9 mouse cellular contexts compared by ENCODE assay signal in the genomic region with DNA sequence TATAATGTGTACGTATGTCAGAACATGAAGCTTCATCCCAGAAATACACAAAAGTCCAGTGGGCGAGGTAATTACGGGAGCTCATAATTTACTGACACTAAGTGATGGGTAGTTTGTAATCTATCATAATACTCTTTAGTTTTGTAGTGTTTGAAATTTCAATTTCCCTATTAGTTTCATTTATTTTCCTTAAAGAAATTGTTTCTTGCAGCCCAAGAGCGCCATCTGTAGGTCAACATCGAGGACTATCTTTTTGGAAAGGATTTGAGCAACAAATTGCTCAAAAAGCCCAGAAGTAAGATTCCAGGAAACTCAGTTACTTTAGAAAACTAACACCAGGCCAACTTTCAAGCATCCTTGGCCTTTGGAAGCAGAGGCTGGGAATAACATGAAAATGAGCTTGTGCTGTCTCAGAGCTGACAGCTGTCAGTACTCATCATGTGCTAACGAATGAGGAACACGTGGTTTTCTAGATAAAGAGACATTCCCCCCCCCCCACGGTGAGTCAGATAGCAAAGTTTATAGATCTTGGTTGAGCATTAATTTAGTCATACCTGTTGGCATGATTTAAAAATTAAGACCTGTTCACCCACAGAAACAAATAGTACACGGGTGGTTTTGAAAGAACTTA. TPM values are rescaled to one million over a fixed set of nuclear protein-coding genes. Genes with fewer than 3 reads are reported as not detected.
DNase-seq lines count a peak whose midpoint lies in the region; ATAC-seq and TF ChIP-seq lines count a peak whose summit lies in the region.
"Had no signal": no experiment of that assay in that cellular context is flagged by ENCODE, and none has a peak within 500 bp of the region (broad histone marks: within the 10 kb centered on the region; RNA-seq: fewer than 3 reads in every experiment).

No protein-coding gene starts in this region.

- no peaks in the 10 kb centered on the region for H3K4me1 ChIP-seq in cerebellum, adult 2 months (ENCODE audit: control insufficient read depth, insufficient read depth, low read length)
- H3K4me1 ChIP-seq: hindbrain, embryonic 15.5 days had no signal

- peak; percentile 50 for ATAC-seq in megakaryocyte progenitor cell, adult 5-6 weeks (replicated peaks; ENCODE audit: poor library complexity)

- H3K4me3 ChIP-seq in cerebellum, adult 2 months (replicated peaks; ENCODE audit: insufficient read depth, low read depth, low read length), result no peak overlapping the region
- H3K4me3 ChIP-seq in left cerebral cortex, adult 2 months, result no peak overlapping the region
- H3K4me3 ChIP-seq: hindbrain, embryonic 15.5 days had no signal

- no peak overlapping the region for H3K27ac ChIP-seq in cerebellum, adult 2 months (ENCODE audit: insufficient read depth, low read length)
- H3K27ac ChIP-seq in left cerebral cortex, adult 2 months, result no peak overlapping the region
- H3K27ac ChIP-seq: hindbrain, embryonic 15.5 days had no signal

- peak; percentile 46 to 50 for DNase-seq in cerebellum, postnatal 14 days
- DNase-seq in cerebellum, adult 2 months, result no peak
- DNase-seq in left cerebral cortex, adult 2 months (ENCODE audit: extremely low spot score in 1 of 2, low spot score in 2 of 2), result peak in 1 of 2 experiments; percentile 15
- DNase-seq in left cerebral cortex, postnatal 10 days (ENCODE audit: extremely low spot score in 1 of 2, low spot score in 2 of 2), result no peak
- peak; percentile 36 to 42 for DNase-seq in B cell, adult 2 months
- DNase-seq in c-Kit-positive CD71-positive TER-119-negative erythroid progenitor cells, embryonic 14.5 days (ENCODE audit: low read depth), result peak; percentile 25
- DNase-seq in ovary, postnatal 36 days (ENCODE audit: low spot score), result no peak

- TF ChIP-seq CTCF in cerebellum, adult 2 months (IDR thresholded peaks at IDR 0.05; ENCODE audit: borderline replicate concordance, insufficient read depth, low read depth, low read length), result no peak; the same call in 1 of the 2 replicates
- TF ChIP-seq CTCF in left cerebral cortex, adult 2 months (IDR thresholded peaks at IDR 0.05), result peak; percentile 77

- TF ChIP-seq POLR2A in cerebellum, adult 2 months (IDR thresholded peaks at IDR 0.05; ENCODE audit: borderline replicate concordance, insufficient read depth, low read length), result no peak

- 64% methylated on average over 9 of the region's 9 CpGs for WGBS in cerebellum, adult 2 months

- H3K27me3 ChIP-seq in cerebellum, adult 2 months (ENCODE audit: control insufficient read depth, insufficient read depth, low read length), result no peaks in the 10 kb centered on the region
- H3K27me3 ChIP-seq: hindbrain, embryonic 15.5 days had no signal

- intact Hi-C loops in left cerebral cortex, adult 2 months (cut with DNase I), result loop anchor here (5.0 kb wide), 1 partner anchor 172 kb away; no protein-coding TSS in a partner anchor
- intact Hi-C loops in left cerebral cortex, postnatal 10 days (cut with DNase I), result no loop called here

RNA-seq across cellular contexts. Expression of a gene that starts 42.1 kb away (rescaled TPM):
- polyA plus RNA-seq in cerebellum, adult 2 months (2012; rRNA removed), result 0.13 and 0.22 TPM in 2 replicates
- total RNA-seq in left cerebral cortex, adult 2 months (2021), result under 1 TPM; 0.28 to 0.34 TPM
- total RNA-seq in left cerebral cortex, postnatal 10 days (2021), result under 1 TPM; 0.32 to 0.71 TPM
- total RNA-seq in megakaryocyte progenitor cell, adult 5-6 weeks (2015), result 4.8 and 7.8 TPM in 2 replicates
- 3.0 and 4.4 TPM in 2 replicates for total RNA-seq in megakaryocyte progenitor cell, adult 5-6 weeks (2017)

Comparison
In these comparisons a context has a peak if more than half of its experiments do, and no peak if none do; other contexts are left out.
1. DNase-seq: peak in cerebellum, postnatal 14 days (2 of 2), B cell, adult 2 months (2 of 2) and c-Kit-positive CD71-positive TER-119-negative erythroid progenitor cells, embryonic 14.5 days (single experiment); none in cerebellum, adult 2 months (0 of 2), left cerebral cortex, postnatal 10 days (0 of 2) and ovary, postnatal 36 days (single experiment).